In the genomic region with DNA sequence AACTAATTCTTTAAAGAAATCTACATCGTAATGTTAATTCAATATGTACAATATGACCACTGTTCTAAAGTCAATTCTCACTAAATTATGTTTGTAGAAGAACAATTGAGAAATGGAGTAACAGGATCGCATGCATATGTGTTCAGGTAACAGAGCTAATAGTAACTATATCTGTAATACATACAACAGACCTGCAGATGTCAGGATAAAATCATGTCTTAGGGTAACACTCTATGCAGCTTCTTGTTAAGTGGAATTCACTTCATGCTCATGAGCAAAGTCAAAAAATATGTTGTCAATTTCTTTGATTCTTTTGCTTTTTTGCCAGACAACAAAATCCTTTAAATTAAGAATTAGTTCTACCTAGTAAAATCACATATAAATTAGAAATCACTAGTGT, we compare ENCODE assay signal across 23 mouse cellular contexts.
A peak's percentile ranks its signal among the peaks of the same experiment; 100 is the strongest.
DNase-seq lines count a peak whose midpoint lies in the region; ATAC-seq and TF ChIP-seq lines count a peak whose summit lies in the region.
"Had no signal": no experiment of that assay in that cellular context is flagged by ENCODE, and none has a peak within 500 bp of the region (broad histone marks: within the 10 kb centered on the region; RNA-seq: fewer than 3 reads in every experiment).

No protein-coding gene starts in this region.

- ATAC-seq in forebrain, embryonic 14.5 days, result no peak
- ATAC-seq in forebrain, embryonic 12.5 days (ENCODE audit: low FRiP score), result no peak
- no peak for ATAC-seq in liver, postnatal 0 days
- peak; percentile 57; the same call in 1 of the 2 replicates for ATAC-seq in G1E (ENCODE audit: extremely low read depth, insufficient number of reproducible peaks, low FRiP score, poor library complexity, severe bottlenecking)
- no peak for ATAC-seq in CD4-positive, CD25-positive, alpha-beta regulatory T cell, adult 4 months
- ATAC-seq: activated CD4-positive, CD25-positive, alpha-beta regulatory T cell, adult 4 months; hindbrain, embryonic 16.5 days; lung, postnatal 0 days; midbrain, embryonic 15.5 days had no signal

- 92% methylated on average over 2 of the region's 2 CpGs for WGBS in forebrain, embryonic 14.5 days
- WGBS in forebrain, embryonic 12.5 days, result 92% methylated on average over 2 of the region's 2 CpGs
- WGBS in liver, postnatal 0 days (ENCODE audit: insufficient replicate concordance), result 72% methylated on average over 2 of the region's 2 CpGs

- H3K27ac ChIP-seq in forebrain, embryonic 14.5 days (ENCODE audit: low read depth, low read length), result no peak overlapping the region
- H3K27ac ChIP-seq in forebrain, embryonic 12.5 days, result no peak overlapping the region
- H3K27ac ChIP-seq in liver, postnatal 0 days (ENCODE audit: low read depth), result no peak overlapping the region
- H3K27ac ChIP-seq: forebrain, embryonic 10.5 days; heart, embryonic 13.5 days; limb, embryonic 12.5 days; liver, embryonic 15.5 days; midbrain, embryonic 15.5 days had no signal

- peak; percentile 17 for DNase-seq in forebrain, embryonic 14.5 days (ENCODE audit: low spot score)
- DNase-seq in liver, postnatal 0 days, result no peak
- no peak for DNase-seq in liver
- no peak for DNase-seq in G1E (ENCODE audit: low spot score)
- DNase-seq in c-Kit-positive CD71-positive TER-119-positive erythroid progenitor cells, embryonic 14.5 days (ENCODE audit: low spot score), result peak; percentile 9
- no peak for DNase-seq in adrenal gland, adult 8-10 months
- DNase-seq: adrenal gland, postnatal 14 days; cerebellum, adult 2 months; gastrocnemius, postnatal 10 days; heart, adult 11 months; kidney, adult 18-20 months; kidney, postnatal 36 days; right cerebral cortex, postnatal 4 days had no signal

- TF ChIP-seq EP300 in liver, postnatal 0 days (IDR thresholded peaks at IDR 0.05; ENCODE audit: low read depth), result no peak

- no peak overlapping the region for H3K4me2 ChIP-seq in forebrain, embryonic 14.5 days (ENCODE audit: low read length)
- no peak overlapping the region for H3K4me2 ChIP-seq in forebrain, embryonic 12.5 days
- H3K4me2 ChIP-seq in liver, postnatal 0 days (ENCODE audit: low read depth, low read length), result no peak overlapping the region
- H3K4me2 ChIP-seq: heart, embryonic 13.5 days; limb, embryonic 12.5 days; liver, embryonic 15.5 days; midbrain, embryonic 15.5 days had no signal

- H3K9ac ChIP-seq in forebrain, embryonic 14.5 days (ENCODE audit: low read length), result no peak overlapping the region
- H3K9ac ChIP-seq in forebrain, embryonic 12.5 days, result no peak overlapping the region
- no peak overlapping the region for H3K9ac ChIP-seq in liver, postnatal 0 days (replicated peaks)
- H3K9ac ChIP-seq: heart, embryonic 13.5 days; limb, embryonic 12.5 days; liver, embryonic 15.5 days; midbrain, embryonic 15.5 days had no signal

- no peaks in the 10 kb centered on the region for H3K36me3 ChIP-seq in forebrain, embryonic 14.5 days (ENCODE audit: control insufficient read depth, insufficient read depth, low read length)
- no peaks in the 10 kb centered on the region for H3K36me3 ChIP-seq in forebrain, embryonic 12.5 days (replicated peaks)
- H3K36me3 ChIP-seq in liver, postnatal 0 days (replicated peaks; ENCODE audit: insufficient read depth, low read length), result no peaks in the 10 kb centered on the region
- peaks cover 2% of the 10 kb centered on the region for H3K36me3 ChIP-seq in G1E (replicated peaks)
- H3K36me3 ChIP-seq: forebrain, embryonic 10.5 days; heart, embryonic 13.5 days; limb, embryonic 12.5 days; liver, embryonic 15.5 days; midbrain, embryonic 15.5 days had no signal

- H3K9me3 ChIP-seq in forebrain, embryonic 14.5 days (replicated peaks; ENCODE audit: control insufficient read depth, low read length), result no peaks in the 10 kb centered on the region
- no peaks in the 10 kb centered on the region for H3K9me3 ChIP-seq in forebrain, embryonic 12.5 days
- no peaks in the 10 kb centered on the region for H3K9me3 ChIP-seq in liver, postnatal 0 days (ENCODE audit: low read length)
- peaks cover 5% of the 10 kb centered on the region; the same call in 1 of the 2 replicates for H3K9me3 ChIP-seq in G1E (replicated peaks)
- H3K9me3 ChIP-seq: forebrain, embryonic 10.5 days; heart, embryonic 13.5 days; limb, embryonic 12.5 days; liver, embryonic 15.5 days; midbrain, embryonic 15.5 days had no signal

- peak; percentile 24 for TF ChIP-seq CTCF in liver, postnatal 0 days (IDR thresholded peaks at IDR 0.05; ENCODE audit: low read depth)
- TF ChIP-seq CTCF in G1E (IDR thresholded peaks at IDR 0.05; ENCODE audit: low read depth, low read length), result no peak

- H3K4me1 ChIP-seq in forebrain, embryonic 14.5 days (ENCODE audit: control insufficient read depth, insufficient read depth, low read length), result no peaks in the 10 kb centered on the region
- H3K4me1 ChIP-seq in forebrain, embryonic 12.5 days, result no peaks in the 10 kb centered on the region
- no peaks in the 10 kb centered on the region for H3K4me1 ChIP-seq in liver, postnatal 0 days (ENCODE audit: insufficient read depth)
- H3K4me1 ChIP-seq in G1E (ENCODE audit: insufficient read depth, low read depth, low read length), result no peaks in the 10 kb centered on the region
- H3K4me1 ChIP-seq: forebrain, embryonic 10.5 days; heart, embryonic 13.5 days; limb, embryonic 12.5 days; liver, embryonic 15.5 days; midbrain, embryonic 15.5 days had no signal

- H3K27me3 ChIP-seq in forebrain, embryonic 14.5 days (replicated peaks; ENCODE audit: control insufficient read depth, insufficient read depth, low read length), result no peaks in the 10 kb centered on the region
- H3K27me3 ChIP-seq in forebrain, embryonic 12.5 days, result no peaks in the 10 kb centered on the region
- no peaks in the 10 kb centered on the region for H3K27me3 ChIP-seq in liver, postnatal 0 days (ENCODE audit: insufficient read depth, low read length)
- H3K27me3 ChIP-seq in G1E (ENCODE audit: insufficient read depth, low read length), result no peaks in the 10 kb centered on the region
- H3K27me3 ChIP-seq: heart, embryonic 13.5 days; limb, embryonic 12.5 days; liver, embryonic 15.5 days; midbrain, embryonic 15.5 days had no signal

- no peak overlapping the region for H3K4me3 ChIP-seq in forebrain, embryonic 14.5 days (ENCODE audit: low read depth, low read length)
- H3K4me3 ChIP-seq in forebrain, embryonic 12.5 days (replicated peaks), result no peak overlapping the region
- no peak overlapping the region for H3K4me3 ChIP-seq in liver, postnatal 0 days (ENCODE audit: low read depth, low read length)
- no peak overlapping the region for H3K4me3 ChIP-seq in G1E (ENCODE audit: low read depth, low read length)
- H3K4me3 ChIP-seq: forebrain, embryonic 10.5 days; heart, embryonic 13.5 days; limb, embryonic 12.5 days; liver, embryonic 15.5 days; midbrain, embryonic 15.5 days had no signal

Comparison
In these comparisons a context has a peak if more than half of its experiments do, and no peak if none do; other contexts are left out.
1. DNase-seq: peak in forebrain, embryonic 14.5 days (single experiment) and c-Kit-positive CD71-positive TER-119-positive erythroid progenitor cells, embryonic 14.5 days (single experiment); none in liver, postnatal 0 days (single experiment), liver (single experiment), G1E (single experiment) and adrenal gland, adult 8-10 months (single experiment).